Mouse (Mus musculus) testis, postnatal 14 days (tissue): ENCODE measurements around the gene Brd3os.

ENCODE experiments used
- DNase-seq: peaks from one replicate; pipeline ENCODE4 v3.0.0; 2021; ENCODE audit warnings: low spot score

Gene Brd3os

DNA sequence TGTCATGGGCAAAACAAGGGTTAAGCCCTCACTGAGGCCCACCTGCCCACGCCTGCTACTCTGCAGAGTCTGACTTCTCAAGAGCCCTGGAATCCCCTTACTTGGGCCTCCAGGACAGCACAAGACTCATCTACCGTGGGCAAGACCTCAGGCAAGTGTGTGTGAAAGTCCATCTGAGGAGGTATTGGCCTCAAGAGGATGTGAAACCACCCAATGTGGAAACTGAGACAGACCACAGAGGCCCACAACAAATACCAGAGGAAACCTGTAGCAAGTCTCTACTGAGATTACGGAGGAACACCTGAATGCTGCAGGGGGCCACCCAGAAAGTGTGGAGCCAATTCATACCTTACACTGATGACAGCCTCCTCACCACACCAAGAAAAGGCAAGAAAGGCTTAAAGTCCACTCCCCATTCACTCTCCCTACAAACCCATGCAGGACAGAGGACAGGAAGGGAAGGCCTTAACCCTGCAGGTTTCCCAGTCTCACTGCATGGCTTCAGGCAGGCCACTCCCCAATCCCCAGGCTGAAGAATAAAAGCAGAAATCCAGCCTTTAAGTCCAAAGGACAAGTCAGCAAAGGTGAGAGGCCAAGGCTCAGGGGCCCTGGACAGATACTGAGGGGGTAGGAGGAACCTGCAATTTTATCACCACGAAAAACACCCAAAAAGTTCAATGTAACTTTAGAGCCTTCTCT is 27.3 kb downstream of the Brd3os start:
- DNase-seq, result no peak

DNA sequence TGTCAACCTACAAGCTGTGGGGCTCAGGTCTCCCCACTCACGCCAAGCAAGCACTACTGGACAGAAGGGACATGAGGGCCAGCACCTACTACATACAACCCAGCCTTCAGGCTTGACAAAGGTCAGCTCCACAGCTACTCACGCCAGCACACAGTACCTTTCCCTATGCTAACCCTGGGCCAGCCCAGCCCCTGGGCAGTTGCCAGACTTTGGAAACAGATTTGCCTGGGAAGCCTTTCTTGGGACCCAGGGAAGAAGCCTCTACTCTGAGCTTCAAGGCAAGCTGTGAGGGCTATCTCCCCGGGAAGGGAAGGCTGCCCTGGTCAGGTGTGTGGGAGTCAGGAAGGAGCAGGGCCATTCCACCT is 27.8 kb downstream of the Brd3os start:
- no peak for DNase-seq

DNA sequence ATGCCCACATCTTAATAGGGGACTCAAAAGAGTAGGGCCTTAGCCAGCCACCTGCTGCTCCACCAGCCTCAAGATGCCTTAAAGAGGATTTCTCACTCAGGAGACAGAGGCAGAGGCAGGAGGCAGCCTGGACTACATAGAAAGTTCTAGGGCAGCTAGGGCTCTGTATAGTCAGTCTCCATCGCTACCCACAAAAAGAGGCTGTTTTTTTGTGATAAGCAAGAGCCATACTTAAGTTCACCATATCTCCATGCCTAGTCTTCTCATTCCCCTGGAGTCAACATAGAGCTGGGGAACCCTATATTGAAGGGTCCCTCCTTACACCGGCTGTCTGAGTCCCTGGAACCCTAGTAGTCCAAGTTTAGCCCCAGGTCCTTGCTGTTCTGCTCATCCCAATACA is 28.4 kb downstream of the Brd3os start:
- DNase-seq, result no peak

DNA sequence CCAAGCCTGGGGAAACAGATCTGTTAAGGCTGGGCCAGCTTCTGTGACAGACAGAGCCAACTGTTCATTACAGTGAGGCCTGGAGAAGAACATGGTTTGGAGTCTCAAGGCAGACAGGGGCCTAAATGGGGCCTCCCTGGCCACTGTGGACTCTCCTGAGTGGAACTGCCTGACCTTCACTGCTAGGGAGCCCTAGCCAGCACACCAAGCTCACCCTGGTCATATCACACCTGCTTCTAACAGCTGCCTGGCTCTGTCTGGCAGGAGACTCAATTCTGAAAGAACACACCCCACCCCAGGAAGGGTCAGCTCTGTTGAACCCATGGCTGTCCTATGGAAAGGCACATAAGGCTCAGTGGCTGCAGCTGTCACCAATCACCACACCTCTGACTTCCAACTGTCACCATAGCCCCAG is 29.1 kb downstream of the Brd3os start:
- DNase-seq, result no peak

DNA sequence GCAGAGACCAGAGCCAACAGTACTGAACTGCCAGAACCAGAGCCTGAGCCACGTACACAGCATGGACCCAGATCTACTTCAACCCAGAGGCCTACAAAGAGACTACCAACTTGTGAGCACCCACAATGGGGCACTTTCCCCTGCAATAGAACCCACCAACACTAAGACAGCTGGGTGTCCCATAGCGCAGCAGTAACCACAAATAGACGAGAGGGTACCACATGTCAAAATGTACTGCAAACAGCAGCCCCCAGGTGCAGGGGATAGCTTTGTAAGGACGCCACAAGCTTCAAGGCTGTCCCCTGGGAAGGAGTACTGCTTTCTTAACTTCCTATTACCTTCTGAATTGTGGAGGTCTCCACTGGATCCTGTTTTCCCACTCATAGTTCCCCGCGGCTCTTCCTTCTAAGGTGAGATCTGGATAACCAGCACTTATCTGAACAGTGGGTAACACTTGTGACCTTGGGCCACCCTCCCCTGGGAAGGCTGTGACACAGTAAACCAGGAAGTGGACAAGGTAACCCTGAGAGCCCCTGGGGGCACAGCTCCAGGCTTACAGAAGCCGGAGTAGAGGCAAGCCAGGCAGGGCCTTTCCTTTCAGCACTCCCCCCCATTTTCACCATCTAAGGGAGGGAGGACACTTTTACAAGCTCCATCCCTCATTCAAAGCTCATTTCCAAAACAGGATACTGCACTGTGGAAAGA is 31.1 kb downstream of the Brd3os start:
- no peak for DNase-seq

DNA sequence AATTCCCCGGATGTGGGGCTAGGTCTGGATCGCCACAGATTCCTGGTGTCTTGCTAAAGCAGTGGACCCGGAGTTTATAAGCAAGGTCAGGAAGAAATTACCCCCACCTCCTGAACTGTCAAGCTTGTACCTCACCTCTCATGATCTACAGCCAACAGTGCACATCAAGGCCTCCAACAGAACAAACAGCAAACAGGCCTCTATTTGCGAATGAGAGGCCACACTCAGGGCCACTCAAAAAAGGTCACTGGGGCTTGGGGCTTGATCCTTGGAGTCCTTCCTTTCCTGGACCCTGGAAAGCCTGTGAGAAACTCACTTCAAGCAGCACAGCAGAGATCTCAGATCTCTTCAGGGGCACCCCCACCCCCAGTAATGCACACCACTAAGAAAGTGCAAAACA is 31.8 kb downstream of the Brd3os start:
- DNase-seq, result no peak

DNA sequence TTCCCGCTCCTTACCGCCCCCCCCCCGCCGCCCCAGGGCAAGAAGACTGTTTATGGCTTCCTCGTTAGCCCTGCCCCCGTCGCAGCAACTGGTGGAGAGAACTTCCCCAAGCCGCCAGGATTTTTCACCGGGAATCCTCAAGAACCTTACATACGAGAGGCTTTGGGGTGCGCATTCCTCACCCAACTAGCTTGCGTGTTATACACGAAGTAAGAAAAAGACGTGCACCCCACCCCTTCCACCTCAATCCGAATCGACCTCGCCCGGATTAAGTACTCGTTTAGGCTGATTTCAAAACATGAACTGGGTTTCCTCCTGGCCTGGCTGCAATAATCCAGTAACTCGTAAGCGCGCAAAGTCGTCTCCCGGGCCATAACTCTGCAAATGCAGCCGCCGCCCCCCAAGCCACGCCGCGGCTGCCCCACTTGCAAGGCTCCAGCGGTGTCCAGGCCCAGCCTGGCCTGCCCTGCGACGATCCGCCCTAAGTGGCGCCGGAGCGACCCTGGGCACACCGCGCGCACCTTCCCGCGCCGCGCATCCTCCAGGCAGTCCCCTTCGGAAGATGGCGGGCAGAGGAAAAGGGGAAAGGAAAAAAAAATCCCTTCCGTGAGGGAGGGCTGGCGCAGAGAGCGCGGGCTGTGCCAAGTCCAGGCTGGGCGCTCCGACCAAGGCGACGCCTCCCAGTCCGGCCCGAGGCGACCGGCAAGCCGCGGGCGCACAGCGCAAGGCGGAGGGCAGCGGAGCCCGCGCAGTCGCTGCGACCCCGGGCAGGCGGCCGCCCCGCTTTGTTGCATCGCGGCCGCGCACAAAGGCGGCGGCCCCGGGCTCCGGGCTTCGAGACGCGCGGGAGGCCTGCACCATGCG is 32.7 kb downstream of the Brd3os start:
- peak; percentile 45 for DNase-seq

DNA sequence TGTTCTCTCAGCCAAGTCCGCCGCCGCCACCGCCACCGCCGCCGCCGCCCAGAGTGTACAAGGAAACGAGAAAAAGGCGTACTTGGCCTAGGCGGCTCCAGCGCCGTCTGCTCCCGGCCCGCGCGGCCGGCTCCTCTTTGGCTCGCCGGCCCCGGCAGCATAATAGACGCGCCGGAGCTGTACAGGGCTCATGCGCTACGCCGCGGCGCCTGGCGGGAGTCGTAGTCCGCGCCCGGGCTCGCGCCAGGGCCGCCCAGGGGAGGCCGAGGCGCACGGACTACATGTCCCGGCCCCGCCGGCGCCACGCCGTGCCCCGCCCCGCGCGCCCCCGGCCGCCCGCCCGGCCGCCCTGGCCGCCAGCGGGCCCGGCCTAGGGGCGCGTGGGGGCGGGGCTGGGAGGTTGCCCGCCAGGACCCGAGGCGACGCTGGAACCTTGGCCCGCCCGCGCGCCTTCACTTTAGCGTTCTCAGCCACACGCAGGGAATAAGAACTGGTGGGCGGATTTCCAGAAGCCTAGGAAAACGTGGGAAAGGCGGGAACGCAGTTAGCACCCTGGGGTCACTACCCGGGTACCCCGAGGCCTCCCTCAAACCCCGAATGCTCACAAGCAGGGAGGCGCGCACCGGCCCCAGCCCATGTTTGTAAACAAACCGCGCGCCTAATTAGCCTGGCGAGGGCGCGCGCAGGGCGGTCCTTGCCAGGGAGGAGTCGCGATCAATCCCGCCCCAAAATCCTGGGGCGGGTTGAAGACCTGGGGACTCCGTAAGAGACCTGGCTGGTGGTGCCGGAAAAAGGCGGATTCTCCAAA is 33.6 kb downstream of the Brd3os start:
- DNase-seq, result peak; percentile 93

DNA sequence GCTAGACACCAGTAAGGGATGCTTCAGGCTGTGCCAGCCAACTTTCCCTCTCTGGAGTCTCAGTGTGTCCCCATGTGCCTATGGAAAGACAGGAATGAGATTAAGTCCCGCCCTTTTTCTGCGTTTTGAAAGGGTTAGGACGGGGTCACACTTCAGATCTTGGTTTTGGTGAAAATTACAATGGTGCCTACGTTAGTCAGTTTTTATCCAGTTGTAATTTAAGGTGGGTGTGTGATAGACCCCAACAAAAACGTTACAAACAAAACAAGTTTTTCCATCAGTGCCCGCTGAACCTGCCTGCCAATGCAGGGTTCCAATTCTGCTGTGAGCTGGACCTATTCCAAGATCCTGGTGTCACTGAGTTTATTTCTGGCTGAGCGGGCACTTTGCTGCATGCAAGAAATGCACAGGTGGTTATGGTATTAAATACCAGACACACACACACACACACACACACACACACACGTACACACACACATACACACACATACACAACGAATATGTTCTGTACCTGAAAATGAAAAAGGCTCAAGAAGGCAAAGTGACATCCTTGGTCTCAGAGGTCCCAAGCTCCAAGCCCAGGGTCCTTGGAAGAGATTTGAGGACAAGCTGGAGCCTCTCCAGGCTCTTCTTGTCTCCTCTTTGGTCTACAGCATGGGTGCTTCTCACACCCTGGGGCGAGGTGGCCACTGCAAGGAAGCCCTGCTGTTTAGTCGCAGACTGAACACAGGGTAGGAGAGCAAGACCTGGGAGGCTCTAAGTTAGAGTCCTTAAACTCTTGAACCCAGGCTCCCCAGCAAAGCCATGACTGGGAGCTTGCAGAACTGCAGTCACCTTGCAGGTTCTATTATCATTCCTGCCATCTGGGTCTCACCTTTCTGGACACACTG is 34.4 kb downstream of the Brd3os start:
- DNase-seq, result no peak

DNA sequence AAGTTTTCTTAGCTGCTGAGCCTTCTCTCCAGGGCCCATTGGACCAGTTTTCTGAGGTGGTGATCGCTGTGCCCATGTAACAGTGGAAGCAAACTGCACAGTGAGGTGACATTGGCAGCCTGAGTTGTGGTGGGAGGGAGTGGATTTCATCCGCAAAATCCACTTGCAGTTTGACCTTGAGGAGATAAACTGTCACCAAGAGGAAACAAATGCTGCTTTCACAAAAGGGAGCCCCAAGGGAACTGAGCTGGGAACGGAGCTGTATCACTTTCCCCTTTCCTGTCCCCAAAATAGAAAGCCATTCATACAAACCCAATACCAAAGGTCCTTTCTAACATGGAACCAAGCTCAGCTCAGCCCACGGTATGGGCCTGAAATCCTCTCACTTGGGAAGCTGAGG is 37.7 kb downstream of the Brd3os start:
- no peak for DNase-seq

DNA sequence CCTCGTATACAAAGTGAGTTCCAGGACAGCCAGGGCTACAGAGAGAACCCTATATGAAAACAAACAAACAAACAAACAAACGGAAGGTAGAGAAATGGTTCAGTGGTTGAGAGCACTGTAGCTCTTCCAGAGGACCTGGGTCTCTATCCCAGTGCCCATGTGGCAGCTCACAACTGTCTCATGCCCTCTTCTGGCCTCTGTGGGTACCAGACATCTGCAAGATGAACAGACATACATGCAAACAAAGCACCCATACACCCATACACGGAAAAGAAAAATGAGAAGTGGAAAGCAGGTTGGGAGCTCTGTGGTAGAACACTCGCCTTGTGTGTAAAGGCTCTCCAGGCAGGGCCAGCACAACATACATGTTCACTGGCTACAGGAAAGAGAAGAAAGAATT is 38.2 kb downstream of the Brd3os start:
- DNase-seq, result no peak

DNA sequence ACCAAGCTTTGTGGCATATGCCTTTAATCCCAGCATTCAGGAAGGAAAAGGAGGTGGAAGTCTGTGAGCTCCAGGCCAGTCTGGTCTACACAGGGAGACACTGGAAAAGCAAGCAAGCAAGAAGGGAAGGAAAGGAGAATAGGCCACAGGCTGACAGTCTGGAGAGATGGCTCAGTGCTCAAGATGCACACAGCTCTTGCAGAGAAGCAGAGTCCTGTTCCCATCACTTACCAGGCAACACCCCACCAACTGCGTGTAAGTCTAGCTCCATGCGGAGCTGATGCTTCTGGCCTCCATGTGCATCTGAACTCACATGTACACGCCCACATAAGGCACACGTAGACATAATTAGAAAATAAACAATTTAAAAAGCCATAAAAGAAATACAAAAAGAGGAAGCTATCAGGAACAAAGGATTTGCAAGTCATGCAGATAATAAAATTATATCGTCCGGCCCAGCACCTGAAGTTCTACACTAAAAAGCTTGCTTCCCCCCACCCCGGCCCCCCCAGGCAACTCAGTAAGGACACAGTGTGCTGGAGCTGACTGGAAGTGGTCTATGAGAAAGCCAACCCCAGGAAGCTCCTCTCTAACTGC is 40.2 kb downstream of the Brd3os start:
- no peak for DNase-seq

DNA sequence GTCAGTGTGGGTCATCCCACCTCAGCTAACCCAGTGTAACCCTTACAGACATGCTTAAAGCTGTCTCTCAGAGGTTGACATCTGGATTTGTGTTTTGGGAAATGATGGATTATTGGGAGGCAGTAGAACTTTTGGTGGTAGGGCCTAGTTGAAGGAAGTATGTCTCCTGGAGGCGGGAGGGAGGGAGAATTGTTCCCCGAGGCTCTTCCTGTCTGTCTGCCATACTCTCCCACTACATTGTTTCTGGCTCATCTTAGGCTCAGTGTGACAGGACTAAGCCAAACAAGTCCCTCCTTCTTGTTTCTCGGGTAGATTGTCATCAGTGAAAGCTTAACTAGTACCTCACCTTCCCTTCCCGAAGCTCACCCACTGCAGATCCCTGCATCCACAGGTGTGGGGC is 44.6 kb downstream of the Brd3os start:
- no peak for DNase-seq

DNA sequence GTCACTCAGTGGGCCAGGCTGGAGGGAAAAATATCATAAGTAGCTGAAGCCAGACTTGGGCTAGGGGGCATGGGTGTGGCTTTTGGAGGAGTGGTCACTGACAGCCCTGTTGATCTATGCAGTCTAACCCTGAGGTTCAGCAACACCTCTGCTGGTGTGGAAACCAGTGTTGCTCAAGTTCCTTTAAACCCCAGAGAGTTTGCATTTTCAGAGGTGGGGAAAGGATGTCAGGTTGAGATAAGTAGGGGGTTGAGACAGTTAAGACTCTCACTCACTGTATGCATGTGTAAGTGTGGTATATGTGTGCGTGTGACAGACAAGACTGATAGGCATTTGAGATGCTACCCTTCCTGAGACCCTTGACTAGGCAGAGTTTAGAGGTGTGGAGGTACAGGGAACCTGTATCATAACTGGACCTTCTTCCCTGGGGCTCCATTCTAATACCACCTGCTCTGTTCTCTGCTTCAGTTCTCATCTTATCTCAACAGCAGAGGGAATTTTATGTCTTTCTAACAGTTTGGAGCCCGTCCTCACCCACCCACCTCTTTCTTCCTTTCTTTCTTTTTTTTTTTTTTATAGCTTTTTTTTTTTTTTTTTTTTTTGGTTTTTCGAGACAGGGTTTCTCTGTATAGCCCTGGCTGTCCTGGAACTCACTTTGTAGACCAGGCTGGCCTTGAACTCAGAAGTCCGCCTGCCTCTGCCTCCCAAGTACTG is 45.4 kb downstream of the Brd3os start:
- DNase-seq, result no peak

DNA sequence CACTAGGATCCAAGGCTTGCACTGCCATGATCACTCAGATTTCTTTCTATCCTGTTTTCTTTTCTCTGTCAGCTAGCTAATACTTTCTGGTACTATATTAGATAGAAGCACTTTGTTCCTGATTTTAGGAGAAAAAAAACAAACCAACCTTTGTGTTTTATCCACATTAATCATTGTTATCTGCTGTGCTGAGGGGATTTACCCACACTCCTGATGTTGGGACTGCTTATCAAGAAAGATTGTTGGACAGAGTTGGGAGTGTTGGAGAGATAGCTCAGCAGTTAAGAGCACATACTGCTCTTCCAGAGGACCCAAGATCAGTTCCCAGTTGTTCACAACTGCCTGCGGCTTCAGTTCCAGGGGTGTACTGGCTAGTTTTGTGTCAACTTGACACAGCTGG is 46.2 kb downstream of the Brd3os start:
- no peak for DNase-seq

DNA sequence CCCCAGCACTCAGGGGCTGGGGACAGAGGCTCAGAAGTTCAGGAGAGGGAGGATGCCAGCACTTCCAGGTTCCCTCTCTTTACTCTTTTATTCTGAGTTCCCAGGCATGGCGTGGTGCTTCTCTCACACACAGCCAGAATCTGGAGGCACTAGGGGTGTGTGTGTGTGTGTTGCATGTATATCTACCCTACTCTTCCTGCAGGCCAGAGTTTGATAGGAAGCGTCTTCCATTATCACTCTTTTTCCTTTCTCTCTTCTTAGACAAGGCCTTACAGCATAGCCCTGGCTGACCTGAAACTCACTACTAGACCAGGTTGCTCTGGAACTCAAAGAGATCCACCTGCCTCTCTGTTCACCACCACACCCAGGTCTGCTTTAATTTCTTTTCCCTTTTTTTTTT is 48.8 kb downstream of the Brd3os start:
- no peak for DNase-seq
